ENCODE assay signal across 9 mouse cellular contexts in the genomic region with DNA sequence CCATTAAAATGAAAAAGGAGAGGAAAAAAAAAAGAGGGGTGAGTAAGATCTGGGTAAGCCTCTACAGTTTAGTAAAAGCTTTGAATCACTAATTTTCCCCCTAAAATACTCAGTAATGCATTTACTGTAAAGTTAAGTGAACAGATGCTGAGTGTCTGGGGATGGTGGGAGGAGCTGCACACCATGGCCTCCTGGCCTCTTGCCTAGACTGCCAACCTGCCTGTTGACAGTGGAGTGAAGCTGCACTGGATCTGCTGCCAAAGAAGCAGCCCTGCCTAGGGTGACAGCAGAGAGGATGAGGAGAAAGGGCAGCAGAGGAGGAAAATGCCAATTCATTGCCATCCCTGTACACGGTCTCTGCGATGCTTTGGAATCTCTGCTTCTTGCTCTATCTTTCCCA.
A peak's percentile ranks its signal among the peaks of the same experiment; 100 is the strongest.
DNase-seq lines count a peak whose midpoint lies in the region; ATAC-seq and TF ChIP-seq lines count a peak whose summit lies in the region.
"Had no signal": no experiment of that assay in that cellular context is flagged by ENCODE, and none has a peak within 500 bp of the region (broad histone marks: within the 10 kb centered on the region; RNA-seq: fewer than 3 reads in every experiment).

No protein-coding gene starts in this region.

- peak overlapping the region; percentile 43; the same call in 1 of the 2 replicates for H3K27ac ChIP-seq in gastrocnemius, adult 2 months
- H3K27ac ChIP-seq in lung, embryonic 16.5 days (ENCODE audit: low read length), result peak overlapping the region; percentile 72
- H3K27ac ChIP-seq: embryonic facial prominence, embryonic 13.5 days had no signal

- H3K4me3 ChIP-seq in gastrocnemius, adult 2 months, result no peak overlapping the region
- no peak overlapping the region for H3K4me3 ChIP-seq in lung, embryonic 16.5 days (ENCODE audit: low read length)
- H3K4me3 ChIP-seq: embryonic facial prominence, embryonic 13.5 days had no signal

- H3K4me1 ChIP-seq in lung, embryonic 16.5 days (replicated peaks; ENCODE audit: control insufficient read depth, insufficient read depth, low read length), result peaks cover 41% of the 10 kb centered on the region

- peaks cover 7% of the 10 kb centered on the region for H3K36me3 ChIP-seq in lung, embryonic 16.5 days (ENCODE audit: control insufficient read depth, insufficient read depth, low read length)

- DNase-seq in gastrocnemius, adult 2 months, result peak; percentile 63
- DNase-seq in gastrocnemius, adult 8-10 months (ENCODE audit: low spot score in 2 of 2), result no peak
- DNase-seq in cerebellum, postnatal 10 days, result peak; percentile 62 to 71
- DNase-seq in layer of hippocampus, adult 11-12 months (ENCODE audit: low spot score), result peak; percentile 68
- no peak for DNase-seq in retina, postnatal 1 day
- DNase-seq in urinary bladder, postnatal 10 days (ENCODE audit: low spot score), result no peak

- H3K9me3 ChIP-seq in lung, embryonic 16.5 days (ENCODE audit: control insufficient read depth, low read length), result no peaks in the 10 kb centered on the region
- H3K9me3 ChIP-seq: embryonic facial prominence, embryonic 13.5 days had no signal

- H3K9ac ChIP-seq in lung, embryonic 16.5 days (ENCODE audit: low read length), result no peak overlapping the region
- H3K9ac ChIP-seq: embryonic facial prominence, embryonic 13.5 days had no signal

- intact Hi-C loops in gastrocnemius, adult 2 months (cut with DNase I), result no loop called here

- TF ChIP-seq CTCF in gastrocnemius, adult 2 months (IDR thresholded peaks at IDR 0.05), result no peak

- no peaks in the 10 kb centered on the region for H3K27me3 ChIP-seq in lung, embryonic 16.5 days (ENCODE audit: control insufficient read depth, insufficient read depth, low read depth, low read length)
- H3K27me3 ChIP-seq: embryonic facial prominence, embryonic 13.5 days had no signal

- peak; percentile 62 for ATAC-seq in lung, embryonic 16.5 days (ENCODE audit: low read depth)
- ATAC-seq in monocyte, adult 5-6 weeks (replicated peaks; ENCODE audit: insufficient number of reproducible peaks, low FRiP score, low TSS enrichment, poor library complexity, severe bottlenecking), result no peak

- WGBS in lung, embryonic 16.5 days, result 84% methylated on average over 2 of the region's 2 CpGs

- H3K4me2 ChIP-seq in lung, embryonic 16.5 days (ENCODE audit: low read depth, low read length), result no peak overlapping the region
- H3K4me2 ChIP-seq: embryonic facial prominence, embryonic 13.5 days had no signal

Comparison
In these comparisons a context has a peak if more than half of its experiments do, and no peak if none do; other contexts are left out.
1. DNase-seq: peak in gastrocnemius, adult 2 months (single experiment), cerebellum, postnatal 10 days (2 of 2) and layer of hippocampus, adult 11-12 months (single experiment); none in gastrocnemius, adult 8-10 months (0 of 2), retina, postnatal 1 day (single experiment) and urinary bladder, postnatal 10 days (single experiment).